Mouse (Mus musculus) gastrocnemius, postnatal 25 days (tissue): ENCODE results near the gene Cfap99. TPM values are rescaled to one million over a fixed set of nuclear protein-coding genes. Genes with fewer than 3 reads are reported as not detected.
A peak's percentile ranks its signal among the peaks of the same experiment; 100 is the strongest.

Source experiments
- DNase-seq: peaks from one replicate; pipeline ENCODE4 v3.0.0; 2022
- long read RNA-seq, 2 experiments: library from polyadenylated mRNA; stranded (forward); transcript quantifications; one replicate each; pipeline ENCODE4 v2.0.0; 2021
- total RNA-seq, 2 experiments: library from RNA; stranded (reverse); gene quantifications; 1 replicate in 1 of 2; 2 replicates in 1 of 2; pipeline ENCODE4 v1.2.3; 2021

Cfap99 gene
- not detected for total RNA-seq
- long read RNA-seq, experiment 1: 0 reads
- long read RNA-seq, experiment 2: 0 reads

DNA sequence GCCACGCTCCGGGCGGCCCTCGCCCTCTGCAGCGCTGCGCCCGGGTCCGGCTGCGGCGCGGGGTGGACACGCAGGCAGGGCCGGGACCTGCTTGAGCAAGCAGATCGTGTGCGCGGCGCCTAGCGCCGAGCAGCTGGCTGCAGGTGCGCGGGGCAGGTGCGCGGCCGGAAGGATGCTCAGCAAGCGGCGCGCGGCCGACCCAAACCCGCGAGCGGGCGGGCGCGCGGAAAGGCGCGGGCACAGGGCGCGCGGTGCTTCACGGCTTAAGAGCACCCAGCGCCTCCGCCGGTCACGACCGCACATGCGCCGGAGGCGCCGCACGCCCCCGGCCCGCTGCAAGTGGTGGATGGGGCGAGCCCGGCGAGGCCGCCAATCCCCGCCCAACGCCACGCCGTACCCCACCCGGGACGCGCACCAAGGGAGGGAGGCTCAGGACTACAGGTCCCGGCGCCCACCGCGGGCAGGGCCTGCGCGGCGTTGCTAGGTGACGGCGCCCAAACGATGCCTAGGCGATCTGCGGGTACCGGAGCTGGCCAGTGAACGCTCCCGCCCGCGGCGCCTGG lies at the start of gene Cfap99, which contains the start of gene Zfyve28:
TSS of gene Cfap99 (plus strand) at position 447 of the 563 bp plus-strand sequence.
TSS of gene Zfyve28 (minus strand) at position 296 of the 563 bp plus-strand sequence.
- DNase-seq: peak; percentile 79

DNA sequence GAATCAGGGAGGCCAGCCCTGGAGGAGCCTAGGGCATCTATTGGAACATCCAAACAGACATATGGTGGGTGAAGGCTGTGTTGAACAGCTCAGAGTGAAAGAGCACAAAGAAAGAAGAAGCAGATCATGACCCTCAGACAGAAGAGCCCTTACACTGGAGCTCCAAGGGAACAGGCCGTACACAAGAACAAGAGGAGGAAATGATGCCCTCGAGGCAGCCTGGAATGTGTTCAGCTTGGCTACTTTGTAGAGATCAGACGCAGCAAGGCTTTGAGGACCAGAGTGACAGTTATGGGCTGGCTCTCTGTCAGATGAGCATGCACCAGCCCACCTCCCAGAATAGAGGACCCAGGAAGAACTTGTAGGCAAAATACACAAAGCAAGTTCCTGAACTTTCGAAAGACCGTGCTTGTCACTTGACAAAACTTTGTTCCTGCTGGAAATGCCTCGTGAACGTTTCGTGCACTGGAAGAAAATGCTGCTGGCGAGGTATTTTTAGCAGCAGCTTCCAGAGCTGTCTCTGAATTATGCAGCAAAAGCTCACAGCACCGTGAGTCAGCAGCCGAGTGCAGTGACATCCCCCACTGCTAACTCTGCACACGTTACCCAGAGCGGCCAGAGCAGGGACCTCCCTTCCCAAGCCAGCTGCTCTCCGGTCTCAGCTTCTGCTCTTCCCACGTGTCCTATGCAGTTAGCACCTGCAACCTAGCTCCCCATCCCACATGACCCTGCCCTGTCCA lies 46.0 kb upstream of the Cfap99 start:
- peak; percentile 60 for DNase-seq

DNA sequence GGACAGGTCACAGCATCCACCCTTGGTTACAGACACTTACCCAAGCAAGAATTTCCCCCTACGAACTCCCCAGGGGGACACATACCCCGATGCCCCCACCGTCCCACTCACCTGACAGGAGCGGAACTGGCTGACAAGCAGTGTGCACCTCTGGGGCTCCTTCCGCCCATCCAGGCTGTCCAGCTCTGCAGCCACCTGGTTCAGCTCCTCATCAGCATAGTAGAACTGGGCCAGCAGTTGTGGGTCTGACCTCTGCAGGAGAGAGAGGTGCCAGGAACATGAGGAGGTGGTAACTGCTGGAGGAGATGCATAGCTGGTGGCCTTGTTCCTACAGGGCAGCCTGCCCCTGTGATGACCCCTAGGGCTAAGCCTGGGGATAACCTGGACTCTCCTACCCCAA lies 45.3 kb upstream of the Cfap99 start:
- no peak for DNase-seq

DNA sequence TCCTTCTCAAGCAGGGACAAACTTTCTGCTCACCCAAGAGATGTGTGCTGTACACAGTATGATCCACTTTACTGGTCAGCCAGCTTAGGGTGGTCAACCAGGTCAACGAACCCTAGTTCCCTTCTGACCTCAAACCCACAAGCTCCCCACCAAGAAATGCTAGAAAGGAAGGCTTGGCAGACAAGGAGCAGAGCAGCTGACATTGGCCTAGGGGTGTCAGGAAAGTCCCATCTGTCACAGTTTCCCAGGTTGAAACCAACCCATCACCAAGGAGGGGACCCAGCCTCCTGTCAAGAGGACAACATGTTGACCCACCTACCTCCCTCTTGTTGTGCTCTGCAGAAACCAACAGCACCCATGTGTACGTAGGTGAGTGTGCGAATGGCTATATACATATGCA lies 42.0 kb upstream of the Cfap99 start:
- no peak for DNase-seq

DNA sequence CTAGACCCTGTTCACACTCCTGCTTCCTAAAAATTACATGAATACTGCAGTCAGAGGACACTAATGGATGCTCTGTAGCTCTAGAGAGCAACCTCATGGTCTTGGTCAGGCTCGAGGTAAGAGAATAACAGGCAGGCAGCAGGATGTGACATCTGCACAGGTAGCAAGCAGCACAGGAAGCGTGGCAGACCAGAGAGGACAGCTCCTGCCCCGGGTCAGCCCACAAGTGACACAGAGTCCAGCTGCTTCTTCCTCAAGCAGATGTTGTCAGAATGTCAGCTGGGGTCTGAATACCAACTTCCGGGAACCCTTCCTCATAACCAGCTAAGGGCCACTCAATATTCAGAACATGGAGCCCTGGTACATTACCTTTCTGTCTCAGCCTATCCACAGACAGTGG lies 39.3 kb upstream of the Cfap99 start:
- no peak for DNase-seq

DNA sequence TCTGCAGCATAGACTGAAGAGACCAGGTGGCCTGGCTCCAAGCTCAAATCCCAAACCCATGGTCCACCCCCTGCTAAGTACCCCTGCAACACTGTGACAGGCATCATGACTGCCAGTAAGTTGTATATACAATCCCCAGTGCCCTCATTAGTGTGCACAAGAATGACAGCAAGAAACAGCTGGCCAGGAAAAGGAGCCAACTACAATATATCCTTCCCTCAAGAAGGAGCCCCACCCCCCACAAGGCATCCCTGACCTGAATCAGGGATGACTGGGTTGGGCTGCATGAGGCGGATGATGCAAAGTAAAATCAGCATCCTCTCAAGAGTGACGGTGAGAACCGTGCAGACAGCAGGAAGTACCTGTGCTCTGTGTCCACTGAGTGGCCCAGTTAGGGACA lies 38.3 kb upstream of the Cfap99 start:
- no peak for DNase-seq

DNA sequence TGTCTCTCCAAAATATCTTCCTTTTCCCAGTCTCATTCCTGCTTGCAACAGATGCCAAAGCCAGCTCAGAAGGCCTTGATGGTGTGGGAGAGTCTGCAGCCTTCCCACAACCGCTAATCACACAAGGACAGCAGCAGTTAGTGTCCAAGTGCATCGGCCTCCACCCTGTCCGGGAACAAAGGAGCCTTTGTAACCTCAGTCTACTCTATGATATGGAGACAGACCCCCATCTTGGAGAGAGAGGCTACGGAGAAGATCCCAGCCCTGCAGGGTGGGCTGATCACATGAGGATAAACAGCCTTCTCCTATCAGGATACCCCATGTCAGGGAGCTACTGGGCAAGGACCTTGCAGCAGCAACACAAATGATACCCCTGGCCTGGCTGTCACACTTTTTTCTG lies 36.6 kb upstream of the Cfap99 start:
- DNase-seq: no peak

DNA sequence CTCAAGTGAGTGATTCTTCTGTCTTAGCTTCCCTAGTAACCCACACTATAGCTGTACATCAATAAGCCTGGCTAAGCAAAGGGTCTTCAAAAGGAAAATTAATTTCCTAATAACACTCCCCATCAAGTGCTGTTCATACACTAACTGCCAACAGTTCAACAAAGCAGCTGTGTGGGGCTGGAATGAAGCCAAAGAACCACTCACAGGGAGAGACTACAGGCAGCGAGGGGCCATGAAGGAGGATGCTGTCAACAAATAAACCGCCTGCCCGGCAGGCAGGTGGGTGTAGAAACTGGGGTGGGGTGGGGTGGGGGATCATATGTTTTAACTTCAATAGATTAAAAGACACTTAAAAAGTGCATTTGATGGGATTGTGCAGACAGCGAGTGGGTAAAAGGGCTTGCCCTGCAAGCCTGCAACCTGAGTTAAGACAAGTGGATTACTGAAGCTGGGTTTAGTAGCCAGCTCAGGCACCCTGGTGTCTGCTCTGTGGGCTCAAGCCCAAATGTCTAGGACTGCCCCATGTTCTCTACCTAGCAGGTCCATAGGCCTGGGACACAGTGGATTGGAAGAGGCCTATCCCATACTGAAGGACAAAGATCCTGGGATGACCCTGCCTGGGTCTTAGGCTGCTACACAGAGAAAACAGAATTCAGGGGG lies 36.0 kb upstream of the Cfap99 start:
- no peak for DNase-seq

DNA sequence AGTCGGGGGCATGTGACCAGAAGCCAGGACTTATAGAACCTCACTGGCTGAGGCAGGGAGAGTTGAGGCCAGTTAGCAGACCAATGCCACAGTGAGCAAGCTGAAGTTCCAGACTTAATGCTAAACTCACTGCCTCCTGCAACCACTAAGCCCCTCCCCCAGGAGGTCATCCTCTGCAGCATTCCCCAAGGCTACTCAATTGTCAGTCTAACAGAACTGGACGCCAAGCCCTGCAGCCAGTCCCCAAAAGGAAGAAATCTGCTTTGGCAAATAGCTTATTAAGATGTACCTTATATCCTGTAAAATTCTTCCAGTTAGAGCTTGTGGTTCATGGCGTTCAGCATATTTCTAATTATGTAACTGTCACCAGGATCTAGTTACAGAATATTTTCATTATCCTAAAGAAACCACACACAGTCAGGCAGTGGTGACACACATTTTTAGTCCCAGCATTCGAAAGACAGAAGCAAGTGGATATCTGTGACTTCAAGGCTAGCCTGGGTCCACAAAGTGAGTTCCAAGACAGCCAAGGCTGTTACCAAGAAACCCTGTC lies 35.4 kb upstream of the Cfap99 start:
- DNase-seq: no peak

DNA sequence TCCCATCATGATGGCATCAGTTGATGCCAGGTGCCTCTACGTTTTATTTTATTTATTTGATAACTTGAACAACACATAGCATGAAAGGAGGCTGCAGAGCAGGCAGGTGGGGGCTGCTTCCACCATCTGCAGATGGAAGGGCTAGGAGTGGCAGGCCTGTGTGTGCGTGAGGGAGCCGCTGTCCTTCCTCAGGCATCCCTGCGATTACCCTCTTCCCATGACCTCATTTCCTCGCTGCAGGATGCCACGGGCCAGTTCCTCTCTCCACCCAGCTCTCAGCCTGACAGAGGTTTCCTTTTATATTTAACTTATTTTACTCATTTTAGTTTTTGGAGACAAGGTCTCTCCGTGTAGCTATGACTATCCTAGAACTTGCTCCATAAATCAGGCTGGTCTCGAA lies 34.1 kb upstream of the Cfap99 start:
- no peak for DNase-seq

DNA sequence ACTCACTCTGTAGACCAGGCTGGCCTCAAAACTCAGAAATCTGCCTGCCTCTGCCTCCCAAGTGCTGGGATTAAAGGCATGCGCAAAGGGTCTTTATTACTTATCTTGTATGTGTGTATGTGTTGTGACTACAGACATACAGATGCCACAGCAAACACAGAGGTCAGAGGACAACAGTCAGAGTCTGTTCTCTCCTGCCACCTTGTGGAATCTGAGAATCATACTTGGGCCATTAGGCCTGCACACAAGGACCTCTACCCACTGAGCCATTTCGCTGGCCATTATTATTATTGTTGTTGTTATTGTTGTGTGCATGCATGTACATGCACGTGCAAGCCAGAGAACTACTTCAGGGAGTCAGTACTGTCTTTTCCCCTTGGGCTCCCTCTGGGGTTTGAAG lies 33.2 kb upstream of the Cfap99 start:
- no peak for DNase-seq

DNA sequence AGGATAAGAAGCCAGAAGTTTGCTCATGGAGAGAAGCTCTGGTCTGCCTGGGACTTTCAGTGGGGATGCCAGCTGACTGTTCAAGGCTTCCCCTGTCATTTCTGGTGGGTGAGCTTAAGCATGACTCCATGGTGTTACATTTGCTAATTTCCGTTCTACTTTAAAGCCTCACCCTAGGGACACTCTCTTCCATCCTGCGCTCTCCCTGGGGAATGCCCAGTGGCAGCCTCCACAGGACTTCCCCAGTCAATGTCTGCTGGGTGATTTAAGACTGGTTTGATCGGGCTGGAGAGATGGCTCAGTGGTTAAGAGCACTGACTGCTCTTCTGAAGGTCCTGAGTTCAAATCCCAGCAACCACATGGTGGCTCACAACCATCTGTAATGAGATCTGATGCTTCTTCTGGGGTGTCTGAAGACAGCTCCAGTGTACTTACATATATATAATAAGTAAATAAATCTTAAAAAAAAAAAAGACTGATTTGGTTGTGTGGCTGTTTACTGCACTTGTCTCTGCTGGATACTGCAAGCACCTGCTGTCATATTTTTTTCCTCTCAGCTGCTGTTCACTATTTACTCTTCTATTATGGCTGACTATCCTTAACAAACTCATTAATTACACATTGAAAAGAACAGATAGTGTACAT lies 29.1 kb upstream of the Cfap99 start:
- no peak for DNase-seq

DNA sequence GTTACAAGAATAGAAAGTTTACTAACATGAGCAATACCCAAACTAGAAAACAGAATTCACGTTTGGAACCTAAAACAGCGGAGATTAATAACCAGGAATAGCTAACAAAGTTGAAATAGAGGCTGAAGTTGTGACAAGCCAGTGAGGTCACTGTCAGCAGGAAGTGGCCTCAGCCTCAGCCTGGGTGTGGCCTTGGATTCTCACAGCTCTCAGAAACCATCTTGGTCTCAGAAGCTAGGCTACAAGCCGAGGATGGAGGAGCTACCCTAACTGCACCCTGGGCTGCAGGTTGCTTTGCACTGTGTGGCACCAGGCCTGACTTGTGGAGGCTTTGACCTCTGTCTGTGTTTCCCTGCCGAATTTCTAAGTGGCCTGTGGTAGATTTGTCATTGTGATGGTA lies 22.3 kb upstream of the Cfap99 start:
- no peak for DNase-seq

DNA sequence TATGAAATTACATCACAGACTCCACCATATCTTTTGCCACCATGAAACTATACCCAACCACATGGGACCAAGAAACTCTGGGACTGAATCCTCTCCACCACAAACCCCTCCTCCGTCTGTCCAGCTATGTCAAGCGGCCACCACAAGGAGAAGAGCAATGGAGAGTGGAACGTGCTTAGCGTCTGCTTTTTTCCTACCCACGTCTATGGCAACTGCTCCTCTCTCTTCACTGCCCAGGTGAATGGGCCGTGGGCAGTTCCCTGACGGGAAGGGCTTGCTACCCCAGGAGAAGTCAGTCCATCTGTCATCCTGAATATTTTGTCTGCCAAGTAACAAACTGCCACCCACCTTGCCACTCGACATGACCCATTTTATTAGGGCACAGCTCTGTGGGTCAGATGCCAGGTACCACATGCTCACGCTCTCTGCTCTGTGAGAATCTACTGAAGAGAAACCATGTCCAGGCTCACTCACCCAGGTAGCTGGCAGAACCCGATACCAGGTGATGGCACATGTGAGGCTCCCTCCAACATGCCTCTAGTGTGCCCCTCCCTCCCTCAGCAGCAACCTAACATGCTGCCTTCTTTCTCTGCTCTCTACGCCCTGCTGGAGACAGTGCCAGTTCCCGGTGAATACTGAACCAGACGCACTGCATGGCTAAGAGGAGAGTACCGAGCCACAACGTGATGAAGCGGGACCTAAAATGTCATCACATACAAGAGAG lies 19.0 kb upstream of the Cfap99 start:
- no peak for DNase-seq

DNA sequence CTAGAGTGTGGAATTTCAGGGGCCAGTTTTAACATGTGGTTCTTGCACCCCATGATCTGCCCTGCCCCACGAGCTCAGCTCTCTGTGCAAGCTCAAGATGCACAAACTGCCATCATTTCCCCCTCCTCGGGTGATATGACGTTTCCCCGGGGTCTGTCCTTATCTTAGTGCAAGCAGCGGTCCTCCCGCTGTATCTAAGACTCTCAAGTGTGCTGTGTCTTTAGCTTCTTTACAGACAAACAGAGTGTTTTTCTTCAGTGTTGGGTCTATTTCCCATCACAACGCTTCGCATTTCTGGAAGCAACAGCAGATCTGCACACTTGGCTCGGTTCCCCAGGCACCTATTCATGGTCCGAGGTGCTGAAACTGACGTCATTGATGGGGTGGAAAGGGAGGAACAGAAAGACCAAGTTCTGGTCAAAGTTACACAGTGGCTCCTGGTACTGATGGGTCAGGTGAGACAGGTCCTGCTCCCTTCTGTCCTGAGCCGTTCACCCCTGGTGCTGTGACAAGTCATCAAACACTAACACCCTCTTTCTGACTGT lies 18.4 kb upstream of the Cfap99 start:
- no peak for DNase-seq

DNA sequence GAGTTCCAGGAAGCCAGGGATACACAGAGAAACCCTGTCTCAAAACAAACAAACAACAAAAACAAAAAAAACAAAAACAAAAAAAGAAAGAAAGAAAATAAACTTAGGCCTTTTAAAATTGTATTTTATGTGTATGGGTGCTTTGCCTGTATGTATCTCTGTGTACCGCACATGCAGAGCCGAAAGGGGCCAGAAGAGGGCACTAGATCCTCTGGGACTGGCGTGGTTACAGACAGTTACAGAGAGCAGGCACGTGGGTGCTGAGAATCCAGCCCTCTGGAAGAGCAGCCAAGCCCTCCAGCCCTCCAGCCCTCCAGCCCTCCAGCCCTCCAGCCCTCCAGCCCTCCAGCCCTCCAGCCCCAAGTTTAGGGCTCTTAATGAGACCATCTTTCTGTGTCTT lies 16.7 kb upstream of the Cfap99 start:
- no peak for DNase-seq

DNA sequence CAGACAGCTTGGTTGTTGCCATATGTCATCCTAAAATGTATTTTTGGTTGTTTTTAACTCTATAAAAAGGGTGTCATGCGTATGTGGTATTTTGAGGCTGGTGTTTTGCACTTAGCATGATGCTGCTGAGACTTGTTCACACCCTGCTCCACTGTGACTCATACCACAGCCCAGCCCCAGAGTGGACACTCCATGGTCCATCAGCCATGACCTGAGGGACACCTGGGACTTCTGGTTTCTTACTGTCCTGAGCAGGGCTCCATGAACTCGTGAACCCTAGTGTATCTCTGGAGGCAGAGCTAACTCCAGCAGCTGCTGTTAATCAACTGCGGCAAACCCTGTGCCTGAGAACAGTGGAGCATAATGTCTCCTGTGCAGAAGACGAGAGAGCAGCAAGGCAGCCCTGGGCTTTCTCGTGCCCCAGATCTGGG lies 15.1 kb upstream of the Cfap99 start:
- DNase-seq: no peak

DNA sequence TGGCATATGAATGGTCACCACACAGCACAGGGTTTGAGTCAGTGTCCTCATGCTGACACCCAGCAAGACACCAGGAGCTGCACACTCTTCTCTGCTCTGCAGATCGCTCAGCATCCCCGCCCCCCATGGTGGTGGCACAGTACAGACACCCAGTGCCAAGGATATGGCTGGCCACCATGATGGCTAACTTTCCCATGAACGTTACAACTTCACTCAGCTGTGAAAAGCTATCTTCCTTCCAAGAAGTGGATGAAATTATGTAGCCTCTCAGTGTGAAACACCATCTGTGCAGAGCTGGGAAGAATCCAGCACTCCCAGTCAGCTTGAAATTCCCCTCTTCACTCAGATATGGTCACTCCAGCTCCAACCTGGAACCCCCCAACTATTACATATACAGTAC lies 14.1 kb upstream of the Cfap99 start:
- DNase-seq: no peak

DNA sequence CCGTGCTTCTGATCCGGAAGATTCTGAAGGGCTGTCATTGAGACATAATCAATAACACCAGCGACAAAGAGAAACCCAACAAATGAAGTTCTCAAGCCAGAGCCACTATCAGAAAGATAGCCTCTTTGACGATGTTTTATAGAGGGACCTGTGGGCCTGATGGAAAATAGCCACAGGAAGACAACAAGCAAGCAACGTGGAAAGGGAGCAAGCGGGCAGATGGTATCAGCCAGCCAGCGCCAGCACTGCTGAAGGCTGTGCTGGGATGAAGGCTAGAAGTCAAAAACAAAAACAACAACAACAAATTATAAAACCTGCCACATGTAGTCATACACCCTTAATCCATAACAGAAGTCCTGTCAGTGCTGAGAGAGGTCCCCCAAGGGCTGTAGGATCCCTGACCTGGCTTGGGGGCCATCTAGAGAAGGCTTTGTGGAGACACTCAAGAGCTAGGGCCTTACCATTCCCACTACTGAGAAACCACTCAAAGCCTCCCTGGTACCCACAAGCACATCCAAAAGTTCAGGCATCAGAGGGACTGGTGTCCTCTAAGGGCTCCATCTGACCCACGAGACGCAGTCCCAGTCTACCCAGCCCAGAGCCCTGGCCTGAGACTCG lies 13.6 kb upstream of the Cfap99 start:
- no peak for DNase-seq

DNA sequence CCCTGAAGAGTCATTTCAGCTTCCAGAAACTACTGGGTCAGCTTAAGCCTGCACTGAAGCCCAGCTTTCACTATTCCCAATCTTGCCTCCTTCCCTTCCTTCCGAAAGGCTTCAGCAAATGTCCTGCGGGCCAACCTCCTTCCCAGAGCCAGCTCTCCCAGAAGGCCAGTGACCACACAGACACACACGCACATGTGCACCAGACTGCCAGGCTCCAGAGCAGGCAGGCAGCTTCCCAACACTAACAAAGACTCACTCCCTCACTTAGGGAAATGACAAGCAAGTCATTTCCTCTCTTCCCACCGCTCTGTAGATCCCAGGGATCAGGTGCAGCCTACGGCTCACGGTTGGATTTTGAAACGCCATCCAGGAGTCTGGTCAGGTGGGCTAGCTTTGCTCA lies 12.2 kb upstream of the Cfap99 start:
- no peak for DNase-seq

DNA sequence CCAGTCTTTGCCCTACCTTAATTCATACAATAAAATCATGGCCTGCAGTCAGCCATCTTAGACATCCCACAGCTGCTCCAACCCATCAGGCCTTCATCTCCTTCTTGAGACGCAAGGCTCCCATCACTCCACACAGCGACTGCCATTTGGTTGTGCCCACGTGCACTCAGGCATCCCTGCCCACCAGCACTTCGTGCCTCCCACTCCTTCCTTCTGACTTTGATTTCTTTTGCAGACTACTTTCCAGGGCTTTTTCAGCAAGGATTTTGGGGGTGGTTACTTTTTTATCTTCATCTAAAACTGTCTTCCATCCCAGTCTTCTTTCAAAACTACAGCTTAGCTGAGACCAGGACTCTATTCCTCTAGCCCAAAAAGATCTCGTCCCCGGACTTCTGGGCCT lies 11.7 kb upstream of the Cfap99 start:
- DNase-seq: no peak
